Mouse (Mus musculus): ENCODE results near the gene Cish.

Cish gene

GRCm38 (mm10) chr9:107308346-107309000 lies 12.6 kb downstream of the Cish start:
- Histone ChIP-seq H3K36me3 (ENCODE audit: insufficient read depth, low read length) (no peaks in the 10 kb centered on the region), H3K9me3 (ENCODE audit: low read length) (no peaks in the 10 kb centered on the region), H3K4me3 (replicated peaks; ENCODE audit: low read length) (no peak overlapping the region), H3K27me3 (ENCODE audit: insufficient read depth, low read length) (no peaks in the 10 kb centered on the region), H3K4me1 (replicated peaks; ENCODE audit: low read depth, low read length) (peaks cover 23% of the 10 kb centered on the region)
- no peak for TF ChIP-seq POU5F1 (IDR thresholded peaks at IDR 0.05; ENCODE audit: borderline replicate concordance, low read length)
- TF ChIP-seq NANOG (IDR thresholded peaks at IDR 0.05; ENCODE audit: borderline replicate concordance, low read length), result no peak
- TF ChIP-seq CTCF (conservative IDR thresholded peaks at IDR 0.05; ENCODE audit: low read length), result no peak

- Histone ChIP-seq H3K36me3 (ENCODE audit: insufficient read depth, low read length) (no peaks in the 10 kb centered on the region), H3K27me3 (ENCODE audit: insufficient read depth, low read length) (no peaks in the 10 kb centered on the region), H3K9me3 (ENCODE audit: low read length) (no peaks in the 10 kb centered on the region), H3K4me3 (replicated peaks; ENCODE audit: low read length) (no peak overlapping the region), H3K4me1 (replicated peaks; ENCODE audit: low read depth, low read length) (peaks cover 23% of the 10 kb centered on the region)
- TF ChIP-seq NANOG (IDR thresholded peaks at IDR 0.05; ENCODE audit: borderline replicate concordance, low read length), result no peak
- no peak for TF ChIP-seq CTCF (conservative IDR thresholded peaks at IDR 0.05; ENCODE audit: low read length)
- TF ChIP-seq POU5F1 (IDR thresholded peaks at IDR 0.05; ENCODE audit: borderline replicate concordance, low read length), result no peak
Measured at GRCm38 (mm10) chr9:107309171-107309570, 13.3 kb downstream of the Cish start.

- Histone ChIP-seq H3K9me3 (ENCODE audit: low read length) (no peaks in the 10 kb centered on the region), H3K4me1 (replicated peaks; ENCODE audit: low read depth, low read length) (peaks cover 23% of the 10 kb centered on the region), H3K4me3 (replicated peaks; ENCODE audit: low read length) (no peak overlapping the region), H3K27me3 (ENCODE audit: insufficient read depth, low read length) (no peaks in the 10 kb centered on the region), H3K36me3 (ENCODE audit: insufficient read depth, low read length) (no peaks in the 10 kb centered on the region)
- TF ChIP-seq NANOG (IDR thresholded peaks at IDR 0.05; ENCODE audit: borderline replicate concordance, low read length), result no peak
- TF ChIP-seq CTCF (conservative IDR thresholded peaks at IDR 0.05; ENCODE audit: low read length), result no peak
- TF ChIP-seq POU5F1 (IDR thresholded peaks at IDR 0.05; ENCODE audit: borderline replicate concordance, low read length), result no peak
Measured at GRCm38 (mm10) chr9:107309600-107309999, 13.8 kb downstream of the Cish start.

GRCm38 (mm10) chr9:107312811-107313584 lies 17.2 kb downstream of the Cish start:
- no peaks in the 10 kb centered on the region for H3K9me3 ChIP-seq (ENCODE audit: low read length)
- H3K4me1 ChIP-seq (replicated peaks; ENCODE audit: low read depth, low read length), result peaks cover 3% of the 10 kb centered on the region; the same call in 1 of the 2 replicates
- TF ChIP-seq POU5F1 (IDR thresholded peaks at IDR 0.05; ENCODE audit: borderline replicate concordance, low read length), result no peak
- no peak for TF ChIP-seq CTCF (conservative IDR thresholded peaks at IDR 0.05; ENCODE audit: low read length)
- TF ChIP-seq NANOG (IDR thresholded peaks at IDR 0.05; ENCODE audit: borderline replicate concordance, low read length), result no peak
- peaks cover 4% of the 10 kb centered on the region; the same call in 1 of the 2 replicates for H3K27me3 ChIP-seq (ENCODE audit: insufficient read depth, low read length)
- H3K4me3 ChIP-seq (replicated peaks; ENCODE audit: low read length), result no peak overlapping the region
- H3K36me3 ChIP-seq (ENCODE audit: insufficient read depth, low read length), result no peaks in the 10 kb centered on the region

- TF ChIP-seq CTCF (conservative IDR thresholded peaks at IDR 0.05; ENCODE audit: low read length), result no peak
- TF ChIP-seq POU5F1 (IDR thresholded peaks at IDR 0.05; ENCODE audit: borderline replicate concordance, low read length), result no peak
- no peak for TF ChIP-seq NANOG (IDR thresholded peaks at IDR 0.05; ENCODE audit: borderline replicate concordance, low read length)
- H3K4me3 ChIP-seq (replicated peaks; ENCODE audit: low read length), result no peak overlapping the region
- H3K27me3 ChIP-seq (ENCODE audit: insufficient read depth, low read length), result peaks cover 4% of the 10 kb centered on the region; the same call in 1 of the 2 replicates
- no peaks in the 10 kb centered on the region for H3K36me3 ChIP-seq (ENCODE audit: insufficient read depth, low read length)
- H3K9me3 ChIP-seq (ENCODE audit: low read length), result no peaks in the 10 kb centered on the region
- peaks cover 3% of the 10 kb centered on the region; the same call in 1 of the 2 replicates for H3K4me1 ChIP-seq (replicated peaks; ENCODE audit: low read depth, low read length)
Measured at GRCm38 (mm10) chr9:107313926-107314325, 18.1 kb downstream of the Cish start.

GRCm38 (mm10) chr9:107315791-107316190 lies 20.0 kb downstream of the Cish start:
- H3K27me3 ChIP-seq (ENCODE audit: insufficient read depth, low read length), result peaks cover 4% of the 10 kb centered on the region; the same call in 1 of the 2 replicates
- H3K9me3 ChIP-seq (ENCODE audit: low read length), result no peaks in the 10 kb centered on the region
- TF ChIP-seq CTCF (conservative IDR thresholded peaks at IDR 0.05; ENCODE audit: low read length), result no peak
- H3K4me3 ChIP-seq (replicated peaks; ENCODE audit: low read length), result no peak overlapping the region
- H3K36me3 ChIP-seq (ENCODE audit: insufficient read depth, low read length), result no peaks in the 10 kb centered on the region
- H3K4me1 ChIP-seq (replicated peaks; ENCODE audit: low read depth, low read length), result peaks cover 3% of the 10 kb centered on the region; the same call in 1 of the 2 replicates

GRCm38 (mm10) chr9:107322461-107323050 lies 26.7 kb downstream of the Cish start:
- H3K4me1 ChIP-seq (replicated peaks; ENCODE audit: low read depth, low read length), result peaks cover 24% of the 10 kb centered on the region
- peaks cover 4% of the 10 kb centered on the region; the same call in 1 of the 2 replicates for H3K36me3 ChIP-seq (ENCODE audit: insufficient read depth, low read length)
- H3K27me3 ChIP-seq (ENCODE audit: insufficient read depth, low read length), result no peaks in the 10 kb centered on the region
- no peak for TF ChIP-seq POU5F1 (IDR thresholded peaks at IDR 0.05; ENCODE audit: borderline replicate concordance, low read length)
- TF ChIP-seq CTCF (conservative IDR thresholded peaks at IDR 0.05; ENCODE audit: low read length), result no peak
- no peak for TF ChIP-seq NANOG (IDR thresholded peaks at IDR 0.05; ENCODE audit: borderline replicate concordance, low read length)
- H3K9me3 ChIP-seq (ENCODE audit: low read length), result no peaks in the 10 kb centered on the region
- no peak overlapping the region for H3K4me3 ChIP-seq (replicated peaks; ENCODE audit: low read length)

- Histone ChIP-seq H3K4me1 (replicated peaks; ENCODE audit: low read depth, low read length) (peaks cover 34% of the 10 kb centered on the region), H3K27me3 (ENCODE audit: insufficient read depth, low read length) (no peaks in the 10 kb centered on the region), H3K36me3 (ENCODE audit: insufficient read depth, low read length) (peaks cover 14% of the 10 kb centered on the region), H3K9me3 (ENCODE audit: low read length) (no peaks in the 10 kb centered on the region), H3K4me3 (replicated peaks; ENCODE audit: low read length) (no peak overlapping the region)
- TF ChIP-seq CTCF (conservative IDR thresholded peaks at IDR 0.05; ENCODE audit: low read length) (no peak), NANOG (IDR thresholded peaks at IDR 0.05; ENCODE audit: borderline replicate concordance, low read length) (no peak), POU5F1 (IDR thresholded peaks at IDR 0.05; ENCODE audit: borderline replicate concordance, low read length) (no peak)
Measured at GRCm38 (mm10) chr9:107323558-107323957, 27.7 kb downstream of the Cish start.

Measured in E14TG2a.4 (cell line).